Mouse (Mus musculus): Measurements from ENCODE around the gene Wdr24. TPM values are rescaled to one million over a fixed set of nuclear protein-coding genes. Genes with fewer than 3 reads are reported as not detected.

The Wdr24 gene
- polyA plus RNA-seq, 1 experiment from 2014 or later = 9.6 TPM

GRCm38 (mm10) chr17:25835816-25836215, 12.4 kb downstream of the Wdr24 start:
- H3K4me1 ChIP-seq (replicated peaks; ENCODE audit: control insufficient read depth, insufficient read depth, low read length) = peaks cover 11% of the 10 kb centered on the region; the same call in 1 of the 2 replicates
- no peaks in the 10 kb centered on the region for H3K27me3 ChIP-seq (replicated peaks; ENCODE audit: control insufficient read depth, insufficient read depth, low read length)
- TF ChIP-seq CTCF (IDR thresholded peaks at IDR 0.05; ENCODE audit: low read depth) = no peak
- H3K36me3 ChIP-seq (ENCODE audit: control insufficient read depth, insufficient read depth) = peaks cover 40% of the 10 kb centered on the region
- 90% methylated on average over 16 of the region's 16 CpGs for WGBS
- no peak overlapping the region for H3K27ac ChIP-seq (ENCODE audit: low read depth, low read length)
- no peak overlapping the region for H3K4me3 ChIP-seq (ENCODE audit: low read depth, low read length)
- H3K4me2 ChIP-seq (replicated peaks; ENCODE audit: low read depth) = peak overlapping the region; percentile 93
- H3K9me3 ChIP-seq (ENCODE audit: control insufficient read depth) = no peaks in the 10 kb centered on the region
- ATAC-seq = no peak
- peak overlapping the region; percentile 22; the same call in 1 of the 2 replicates for H3K9ac ChIP-seq (ENCODE audit: low read depth, low read length)

DNA sequence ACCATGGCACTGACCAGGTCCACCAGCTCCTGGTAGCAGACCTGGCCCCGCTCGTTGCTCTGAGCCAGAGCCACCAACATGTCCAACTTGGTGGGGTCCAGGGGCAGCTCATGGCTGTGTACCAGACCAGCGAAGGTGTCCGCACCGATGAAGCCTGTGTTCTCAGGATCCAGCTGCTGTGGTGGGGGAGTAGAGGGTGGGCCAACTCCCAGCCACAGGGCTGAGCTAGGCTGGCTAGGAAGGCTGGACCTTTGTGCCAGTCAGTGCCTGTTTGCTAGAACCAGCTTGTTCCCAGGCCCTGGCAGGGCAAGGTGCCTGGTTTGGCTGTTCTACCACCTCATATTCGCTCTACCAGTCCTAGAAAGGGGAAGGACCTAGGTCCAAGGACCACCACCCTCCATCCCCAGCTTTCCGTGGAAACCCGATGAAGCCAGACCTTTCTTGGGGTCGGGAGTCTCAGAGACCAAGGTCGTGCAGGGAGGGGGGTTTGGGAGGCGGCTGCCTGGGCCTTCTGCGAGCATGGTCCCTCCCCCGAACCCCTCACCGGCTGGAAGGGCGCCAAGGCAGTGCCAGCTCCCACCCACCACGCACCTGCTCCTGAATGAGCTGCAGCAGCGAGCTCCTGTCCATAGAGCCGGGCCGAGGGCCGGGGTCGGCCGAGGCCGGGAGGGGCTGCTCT, 13.1 kb downstream of the Wdr24 start:
- WGBS = 23% methylated on average over 23 of the region's 23 CpGs
- Histone ChIP-seq H3K4me3 (ENCODE audit: low read depth, low read length) (peak overlapping the region; percentile 34), H3K27me3 (replicated peaks; ENCODE audit: control insufficient read depth, insufficient read depth, low read length) (no peaks in the 10 kb centered on the region), H3K36me3 (ENCODE audit: control insufficient read depth, insufficient read depth) (peaks cover 40% of the 10 kb centered on the region), H3K9me3 (ENCODE audit: control insufficient read depth) (no peaks in the 10 kb centered on the region), H3K4me2 (replicated peaks; ENCODE audit: low read depth) (peak overlapping the region; percentile 93), H3K4me1 (replicated peaks; ENCODE audit: control insufficient read depth, insufficient read depth, low read length) (peaks cover 6% of the 10 kb centered on the region; the same call in 1 of the 2 replicates), H3K9ac (ENCODE audit: low read depth, low read length) (peak overlapping the region; percentile 51), H3K27ac (ENCODE audit: low read depth, low read length) (no peak overlapping the region; the same call in 1 of the 2 replicates)
- no peak for TF ChIP-seq CTCF (IDR thresholded peaks at IDR 0.05; ENCODE audit: low read depth)
- no peak for ATAC-seq

DNA sequence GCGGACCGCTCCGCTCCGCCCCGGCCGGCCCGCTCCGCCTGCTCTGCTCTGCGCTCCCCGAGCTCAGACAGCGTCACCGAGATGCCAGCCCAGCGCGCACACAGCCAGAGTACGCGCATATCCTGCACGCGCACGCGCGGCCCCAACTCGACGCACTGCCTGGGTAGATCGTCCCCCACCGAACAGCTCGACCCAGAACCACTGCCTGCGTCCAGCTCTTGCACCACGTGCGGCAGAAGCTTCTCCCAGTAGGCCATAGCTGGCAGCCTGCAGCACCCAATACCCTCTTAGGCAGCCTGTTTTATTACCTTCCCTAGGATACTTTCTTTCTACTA, 13.6 kb downstream of the Wdr24 start, which contains the start of gene Rhbdl1:
TSS of gene Rhbdl1 (minus strand) at position 220 of the 335 bp plus-strand sequence.
- H3K9ac ChIP-seq (ENCODE audit: low read depth, low read length) = peak within 1 kb of the TSS; percentile 51
- peak within 1 kb of the TSS; percentile 34 for H3K4me3 ChIP-seq (ENCODE audit: low read depth, low read length)
- H3K4me2 ChIP-seq (replicated peaks; ENCODE audit: low read depth) = peak within 1 kb of the TSS; percentile 93
- peaks cover 43% of the 10 kb centered on the region for H3K36me3 ChIP-seq (ENCODE audit: control insufficient read depth, insufficient read depth)
- H3K4me1 ChIP-seq (replicated peaks; ENCODE audit: control insufficient read depth, insufficient read depth, low read length) = peaks cover 2% of the 10 kb centered on the region; the same call in 1 of the 2 replicates
- no peaks in the 10 kb centered on the region for H3K27me3 ChIP-seq (replicated peaks; ENCODE audit: control insufficient read depth, insufficient read depth, low read length)
- TF ChIP-seq CTCF (IDR thresholded peaks at IDR 0.05; ENCODE audit: low read depth) = no peak
- ATAC-seq = no peak
- no peaks in the 10 kb centered on the region for H3K9me3 ChIP-seq (ENCODE audit: control insufficient read depth)
- 3% methylated on average over 29 of the region's 29 CpGs for WGBS
- no peak within 1 kb of the TSS; the same call in 1 of the 2 replicates for H3K27ac ChIP-seq (ENCODE audit: low read depth, low read length)

DNA sequence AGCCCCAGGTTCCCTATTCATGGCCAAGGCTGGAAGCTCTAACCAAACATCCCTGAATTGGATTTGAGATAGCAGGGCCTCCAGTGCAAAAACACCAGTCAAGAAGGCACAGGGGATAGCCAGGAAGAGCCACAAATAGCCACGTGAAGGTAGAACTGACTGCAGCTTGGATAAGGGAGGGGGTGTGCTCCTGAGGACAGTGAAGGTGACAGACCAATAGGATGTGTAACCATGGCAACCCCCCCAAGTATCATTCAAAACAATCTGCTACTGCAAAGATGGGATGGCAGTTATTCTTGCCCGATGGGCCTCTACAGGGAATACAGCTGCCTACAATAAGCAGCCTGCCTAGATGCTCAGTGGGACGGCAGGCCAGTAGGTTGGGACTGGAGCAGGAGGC, 14.1 kb downstream of the Wdr24 start:
- H3K4me3 ChIP-seq (ENCODE audit: low read depth, low read length) = no peak overlapping the region
- no peaks in the 10 kb centered on the region for H3K27me3 ChIP-seq (replicated peaks; ENCODE audit: control insufficient read depth, insufficient read depth, low read length)
- H3K9me3 ChIP-seq (ENCODE audit: control insufficient read depth) = no peaks in the 10 kb centered on the region
- H3K36me3 ChIP-seq (ENCODE audit: control insufficient read depth, insufficient read depth) = peaks cover 48% of the 10 kb centered on the region
- no peak overlapping the region for H3K27ac ChIP-seq (ENCODE audit: low read depth, low read length)
- ATAC-seq = no peak
- TF ChIP-seq CTCF (IDR thresholded peaks at IDR 0.05; ENCODE audit: low read depth) = no peak
- H3K4me1 ChIP-seq (replicated peaks; ENCODE audit: control insufficient read depth, insufficient read depth, low read length) = peaks cover 2% of the 10 kb centered on the region; the same call in 1 of the 2 replicates
- 0 out of 2 replicates have a peak overlapping the region, but pooled peaks have one; percentile 3 for H3K9ac ChIP-seq (ENCODE audit: low read depth, low read length)
- 48% methylated on average over 3 of the region's 3 CpGs for WGBS
- H3K4me2 ChIP-seq (replicated peaks; ENCODE audit: low read depth) = no peak overlapping the region; the same call in 1 of the 2 replicates

- no peaks in the 10 kb centered on the region for H3K9me3 ChIP-seq (ENCODE audit: control insufficient read depth)
- no peak overlapping the region for H3K4me3 ChIP-seq (ENCODE audit: low read depth, low read length)
- H3K4me1 ChIP-seq (replicated peaks; ENCODE audit: control insufficient read depth, insufficient read depth, low read length) = peaks cover 5% of the 10 kb centered on the region; the same call in 1 of the 2 replicates
- H3K27ac ChIP-seq (ENCODE audit: low read depth, low read length) = peak overlapping the region; percentile 85
- no peak for ATAC-seq
- no peak overlapping the region for H3K9ac ChIP-seq (ENCODE audit: low read depth, low read length)
- no peak for TF ChIP-seq CTCF (IDR thresholded peaks at IDR 0.05; ENCODE audit: low read depth)
- WGBS = 80% methylated on average over 4 of the region's 4 CpGs
- no peaks in the 10 kb centered on the region for H3K27me3 ChIP-seq (replicated peaks; ENCODE audit: control insufficient read depth, insufficient read depth, low read length)
- H3K36me3 ChIP-seq (ENCODE audit: control insufficient read depth, insufficient read depth) = peaks cover 49% of the 10 kb centered on the region
- H3K4me2 ChIP-seq (replicated peaks; ENCODE audit: low read depth) = peak overlapping the region; percentile 44
Observed at GRCm38 (mm10) chr17:25838904-25839303, 15.5 kb downstream of the Wdr24 start.

DNA sequence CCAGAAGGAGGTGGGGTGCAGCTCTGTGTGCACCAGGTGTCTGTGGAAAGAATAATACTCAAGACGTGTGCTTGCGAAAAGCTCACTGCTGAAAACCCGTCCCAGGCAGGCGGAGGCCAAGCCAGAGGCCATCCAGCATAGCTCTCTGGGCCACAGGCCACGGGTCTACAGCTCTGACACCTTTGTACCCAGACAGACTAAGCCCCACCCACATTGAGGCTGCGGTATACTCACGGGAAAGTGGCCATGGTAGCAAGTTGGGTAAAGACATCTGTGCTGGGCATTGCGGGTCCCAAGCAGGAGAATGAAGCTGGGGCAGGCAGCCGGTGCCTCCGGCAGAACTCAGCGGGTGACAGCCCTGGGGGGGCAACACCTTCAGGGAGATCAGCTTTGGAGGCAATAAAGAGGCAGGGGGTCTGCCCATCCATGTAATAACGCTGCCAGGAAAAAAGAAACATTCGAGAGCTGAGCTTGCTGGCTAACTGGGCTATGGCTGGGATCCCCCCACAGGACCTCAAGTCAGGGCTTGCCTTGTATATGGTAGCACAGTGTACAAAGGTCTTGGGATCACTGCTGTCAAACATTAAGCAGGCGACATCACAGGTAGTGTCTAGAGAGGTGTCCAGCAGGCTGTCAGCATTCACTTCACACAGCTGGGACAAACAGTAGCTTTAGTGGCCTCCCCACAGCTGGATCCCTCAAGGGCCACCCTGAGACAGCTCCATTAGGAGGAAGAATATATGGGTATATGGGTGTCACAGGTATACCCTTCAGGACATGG, 16.2 kb downstream of the Wdr24 start:
- Histone ChIP-seq H3K4me2 (replicated peaks; ENCODE audit: low read depth) (peak overlapping the region; percentile 44), H3K9me3 (ENCODE audit: control insufficient read depth) (no peaks in the 10 kb centered on the region), H3K4me3 (ENCODE audit: low read depth, low read length) (no peak overlapping the region), H3K4me1 (replicated peaks; ENCODE audit: control insufficient read depth, insufficient read depth, low read length) (peaks cover 6% of the 10 kb centered on the region; the same call in 1 of the 2 replicates), H3K9ac (ENCODE audit: low read depth, low read length) (no peak overlapping the region), H3K27me3 (replicated peaks; ENCODE audit: control insufficient read depth, insufficient read depth, low read length) (no peaks in the 10 kb centered on the region), H3K36me3 (ENCODE audit: control insufficient read depth, insufficient read depth) (peaks cover 49% of the 10 kb centered on the region), H3K27ac (ENCODE audit: low read depth, low read length) (peak overlapping the region; percentile 85)
- no peak for TF ChIP-seq CTCF (IDR thresholded peaks at IDR 0.05; ENCODE audit: low read depth)
- 67% methylated on average over 14 of the region's 14 CpGs for WGBS
- peak; percentile 56 for ATAC-seq
